Mouse (Mus musculus): ENCODE results near the gene Jtb. TPM values are rescaled to one million over a fixed set of nuclear protein-coding genes. Genes with fewer than 3 reads are reported as not detected.
A peak's percentile ranks its signal among the peaks of the same experiment; 100 is the strongest.
"Not testable (repeated sequence)": the region's sequence is repeated elsewhere in the genome, so short reads cannot be mapped to it uniquely, and the experiment has no call there.

The Jtb gene
- polyA plus RNA-seq, 1 experiment from 2014 or later, result 112 TPM

- WGBS, result 9% methylated on average over 8 of the region's 8 CpGs
- Histone ChIP-seq H3K9me3 (no peaks in the 10 kb centered on the region), H3K27ac (peak overlapping the region; percentile 93), H3K4me1 (peaks cover 4% of the 10 kb centered on the region), H3K9ac (0 out of 2 replicates have a peak overlapping the region, but pooled peaks have one; percentile 76), H3K4me3 (peak overlapping the region; percentile 72), H3K36me3 (peaks cover 25% of the 10 kb centered on the region), H3K27me3 (no peaks in the 10 kb centered on the region), H3K4me2 (peak overlapping the region; percentile 72)
- ATAC-seq (ENCODE audit: insufficient number of reproducible peaks, low FRiP score, low TSS enrichment, low read depth), result no peak
These were observed 322 bp upstream of the Jtb start for GRCm38 (mm10) chr3:90231075-90231474.

GRCm38 (mm10) chr3:90241251-90241650 is 9.9 kb downstream of the Jtb start:
- peaks cover 3% of the 10 kb centered on the region for H3K36me3 ChIP-seq
- WGBS, result 86% methylated on average over 2 of the region's 2 CpGs
- H3K4me1 ChIP-seq, result peaks cover 17% of the 10 kb centered on the region
- no peak overlapping the region for H3K9ac ChIP-seq
- H3K4me3 ChIP-seq, result no peak overlapping the region
- H3K27ac ChIP-seq, result no peak overlapping the region
- no peaks in the 10 kb centered on the region for H3K9me3 ChIP-seq
- H3K4me2 ChIP-seq, result no peak overlapping the region
- ATAC-seq (ENCODE audit: insufficient number of reproducible peaks, low FRiP score, low TSS enrichment, low read depth), result no peak
- H3K27me3 ChIP-seq, result no peaks in the 10 kb centered on the region

- 82% methylated on average over 10 of the region's 10 CpGs for WGBS
- H3K27ac ChIP-seq, result no peak overlapping the region
- no peak for ATAC-seq (ENCODE audit: insufficient number of reproducible peaks, low FRiP score, low TSS enrichment, low read depth)
- peaks cover 17% of the 10 kb centered on the region for H3K4me1 ChIP-seq
- no peaks in the 10 kb centered on the region for H3K27me3 ChIP-seq
- no peaks in the 10 kb centered on the region for H3K36me3 ChIP-seq
- no peaks in the 10 kb centered on the region for H3K9me3 ChIP-seq
- no peak overlapping the region; the same call in 1 of the 2 replicates for H3K4me2 ChIP-seq
- H3K9ac ChIP-seq, result no peak overlapping the region
- no peak overlapping the region for H3K4me3 ChIP-seq
These were observed 10.4 kb downstream of the Jtb start for GRCm38 (mm10) chr3:90241669-90242358.

GRCm38 (mm10) chr3:90242984-90243775 is 11.8 kb downstream of the Jtb start, which contains the start of gene Creb3l4:
Gene Creb3l4, minus strand, starts transcription at chr3:90243512.
- 4% methylated on average over 19 of the region's 19 CpGs for WGBS
- Histone ChIP-seq H3K4me3 (peak within 1 kb of the TSS; percentile 37), H3K4me2 (peak within 1 kb of the TSS; percentile 60), H3K27ac (peak within 1 kb of the TSS; percentile 74), H3K9ac (no peak within 1 kb of the TSS), H3K36me3 (no peaks in the 10 kb centered on the region), H3K9me3 (no peaks in the 10 kb centered on the region), H3K4me1 (peaks cover 21% of the 10 kb centered on the region), H3K27me3 (no peaks in the 10 kb centered on the region)
- ATAC-seq (ENCODE audit: insufficient number of reproducible peaks, low FRiP score, low TSS enrichment, low read depth), result peak; percentile 50; the same call in 1 of the 2 replicates

- 62% methylated on average over 2 of the region's 2 CpGs for WGBS
- no peaks in the 10 kb centered on the region for H3K36me3 ChIP-seq
- H3K4me3 ChIP-seq, result no peak overlapping the region
- H3K27me3 ChIP-seq, result no peaks in the 10 kb centered on the region
- no peak overlapping the region for H3K4me2 ChIP-seq
- no peaks in the 10 kb centered on the region for H3K9me3 ChIP-seq
- ATAC-seq (ENCODE audit: insufficient number of reproducible peaks, low FRiP score, low TSS enrichment, low read depth), result no peak
- no peak overlapping the region for H3K9ac ChIP-seq
- H3K4me1 ChIP-seq, result peaks cover 29% of the 10 kb centered on the region
- H3K27ac ChIP-seq, result no peak overlapping the region
These were observed 14.0 kb downstream of the Jtb start for GRCm38 (mm10) chr3:90245406-90245805.

- H3K27ac ChIP-seq, result peak overlapping the region; percentile 95
- H3K9me3 ChIP-seq, result no peaks in the 10 kb centered on the region
- H3K27me3 ChIP-seq, result no peaks in the 10 kb centered on the region
- H3K4me1 ChIP-seq, result peaks cover 29% of the 10 kb centered on the region
- no peak; the same call in 1 of the 2 replicates for ATAC-seq (ENCODE audit: insufficient number of reproducible peaks, low FRiP score, low TSS enrichment, low read depth)
- peak overlapping the region; percentile 35; the same call in 1 of the 2 replicates for H3K9ac ChIP-seq
- WGBS, result 0% methylated on average over 3 of the region's 3 CpGs
- peak overlapping the region; percentile 81 for H3K4me3 ChIP-seq
- peak overlapping the region; percentile 86 for H3K4me2 ChIP-seq
- H3K36me3 ChIP-seq, result peaks cover 12% of the 10 kb centered on the region
These were observed 16.2 kb downstream of the Jtb start for GRCm38 (mm10) chr3:90247630-90247959.

- peak within 1 kb of the TSS; percentile 95 for H3K27ac ChIP-seq
- H3K9me3 ChIP-seq, result no peaks in the 10 kb centered on the region
- peak; percentile 93 for ATAC-seq (ENCODE audit: insufficient number of reproducible peaks, low FRiP score, low TSS enrichment, low read depth)
- peak within 1 kb of the TSS; percentile 86 for H3K4me2 ChIP-seq
- peaks cover 24% of the 10 kb centered on the region for H3K4me1 ChIP-seq
- peak within 1 kb of the TSS; percentile 72 for H3K9ac ChIP-seq
- peak within 1 kb of the TSS; percentile 81 for H3K4me3 ChIP-seq
- no peaks in the 10 kb centered on the region for H3K27me3 ChIP-seq
- under 1% methylated on average over 42 of the region's 44 CpGs for WGBS
- peaks cover 12% of the 10 kb centered on the region for H3K36me3 ChIP-seq
These were observed 16.8 kb downstream of the Jtb start, which contains the start of gene Slc39a1 for GRCm38 (mm10) chr3:90247960-90248745. Gene Slc39a1, plus strand, starts transcription at chr3:90248172.

- no peaks in the 10 kb centered on the region for H3K27me3 ChIP-seq
- ATAC-seq (ENCODE audit: insufficient number of reproducible peaks, low FRiP score, low TSS enrichment, low read depth), result no peak
- 3% methylated on average over 10 of the region's 10 CpGs for WGBS
- peaks cover 18% of the 10 kb centered on the region for H3K4me1 ChIP-seq
- H3K27ac ChIP-seq, result peak overlapping the region; percentile 95
- H3K4me2 ChIP-seq, result peak overlapping the region; percentile 86
- peaks cover 12% of the 10 kb centered on the region for H3K36me3 ChIP-seq
- peak overlapping the region; percentile 72 for H3K9ac ChIP-seq
- no peaks in the 10 kb centered on the region for H3K9me3 ChIP-seq
- peak overlapping the region; percentile 81 for H3K4me3 ChIP-seq
These were observed 17.3 kb downstream of the Jtb start for GRCm38 (mm10) chr3:90248746-90249100.

GRCm38 (mm10) chr3:90250791-90251190 is 19.4 kb downstream of the Jtb start:
- H3K27me3 ChIP-seq, result no peaks in the 10 kb centered on the region
- H3K4me1 ChIP-seq, result peaks cover 23% of the 10 kb centered on the region
- no peak overlapping the region for H3K9ac ChIP-seq
- peaks cover 12% of the 10 kb centered on the region for H3K36me3 ChIP-seq
- 71% methylated on average over 6 of the region's 6 CpGs for WGBS
- no peak overlapping the region for H3K4me2 ChIP-seq
- H3K9me3 ChIP-seq, result no peaks in the 10 kb centered on the region
- no peak overlapping the region for H3K4me3 ChIP-seq
- no peak overlapping the region; the same call in 1 of the 2 replicates for H3K27ac ChIP-seq
- ATAC-seq (ENCODE audit: insufficient number of reproducible peaks, low FRiP score, low TSS enrichment, low read depth), result no peak

- not testable (repeated sequence) for H3K27ac ChIP-seq; ATAC-seq (ENCODE audit: insufficient number of reproducible peaks, low FRiP score, low TSS enrichment, low read depth); H3K9me3 ChIP-seq; H3K9ac ChIP-seq; H3K4me3 ChIP-seq; H3K4me2 ChIP-seq; H3K27me3 ChIP-seq
- 95% methylated on average over 10 of the region's 12 CpGs for WGBS
- Histone ChIP-seq H3K4me1 (peaks cover 27% of the 10 kb centered on the region), H3K36me3 (peaks cover 18% of the 10 kb centered on the region)
These were observed 20.4 kb downstream of the Jtb start for GRCm38 (mm10) chr3:90251731-90252226.

- H3K9ac ChIP-seq; ATAC-seq (ENCODE audit: insufficient number of reproducible peaks, low FRiP score, low TSS enrichment, low read depth); H3K4me3 ChIP-seq; H3K9me3 ChIP-seq; H3K27me3 ChIP-seq; H3K4me2 ChIP-seq; H3K27ac ChIP-seq: not testable (repeated sequence)
- Histone ChIP-seq H3K36me3 (peaks cover 27% of the 10 kb centered on the region), H3K4me1 (peaks cover 25% of the 10 kb centered on the region)
- WGBS, result 96% methylated on average over 2 of the region's 2 CpGs
These were observed 21.3 kb downstream of the Jtb start for GRCm38 (mm10) chr3:90252659-90253058.
